In genomic region chr3:144642141-144642540, GRCm38 (mm10) we compare ENCODE assay signal across 15 mouse cellular contexts.
"Had no signal": no experiment of that assay in that cellular context is flagged by ENCODE, and none has a peak within 500 bp of the region (broad histone marks: within the 10 kb centered on the region; RNA-seq: fewer than 3 reads in every experiment).

No protein-coding gene starts in this region.

- DNase-seq: lung, adult 18-20 months; lung, embryonic 14.5 days; lung, postnatal 10 days; lung, postnatal 4 days; right cerebral cortex, postnatal 14 days; thymus, adult 2 months; thymus, postnatal 25 days; thymus, postnatal 4 days had no signal

- H3K9ac ChIP-seq: lung, embryonic 14.5 days; midbrain, embryonic 13.5 days; midbrain, embryonic 15.5 days; neural tube, embryonic 12.5 days; stomach, embryonic 15.5 days had no signal

- H3K4me3 ChIP-seq: megakaryocyte, embryonic 14.5 days; midbrain, embryonic 13.5 days; midbrain, embryonic 15.5 days; neural tube, embryonic 12.5 days; stomach, embryonic 15.5 days had no signal

- H3K4me2 ChIP-seq: lung, embryonic 14.5 days; midbrain, embryonic 11.5 days; midbrain, embryonic 13.5 days; midbrain, embryonic 15.5 days; neural tube, embryonic 12.5 days; stomach, embryonic 15.5 days had no signal

- H3K27ac ChIP-seq: midbrain, embryonic 13.5 days; midbrain, embryonic 15.5 days; neural tube, embryonic 12.5 days; stomach, postnatal 0 days had no signal

- H3K36me3 ChIP-seq: midbrain, embryonic 13.5 days; midbrain, embryonic 15.5 days; neural tube, embryonic 12.5 days; stomach, embryonic 15.5 days had no signal

- H3K27me3 ChIP-seq: megakaryocyte, embryonic 14.5 days; midbrain, embryonic 13.5 days; midbrain, embryonic 15.5 days; neural tube, embryonic 12.5 days; stomach, embryonic 15.5 days had no signal

- ATAC-seq: midbrain, embryonic 13.5 days; midbrain, embryonic 15.5 days had no signal

- H3K9me3 ChIP-seq: midbrain, embryonic 15.5 days; stomach, embryonic 15.5 days had no signal
